Mouse (Mus musculus) midbrain, embryonic 13.5 days (tissue): Measurements from ENCODE around the gene Gm17026. TPM values are rescaled to one million over a fixed set of nuclear protein-coding genes. Genes with fewer than 3 reads are reported as not detected.
"Not testable (repeated sequence)": the region's sequence is repeated elsewhere in the genome, so short reads cannot be mapped to it uniquely, and the experiment has no call there.

ENCODE experiments used
- ATAC-seq: fragments of 200-750 bp; cut with Nextera tagmentation; 2 replicates; pipeline ENCODE4 v1.8.0; 2017; ENCODE audit warnings: mild to moderate bottlenecking, moderate TSS enrichment, moderate library complexity
- H3K27ac ChIP-seq: fragments of 300-500 bp; sonication (generic); 2 replicates; pipeline ENCODE4 v1.5.1; 2015; ENCODE audit warnings: inconsistent platforms, mild to moderate bottlenecking, moderate library complexity
- H3K27me3 ChIP-seq: fragments of 300-500 bp; sonication (generic); 2 replicates; pipeline ENCODE4 v1.6.1; 2015; ENCODE audit warnings: mild to moderate bottlenecking, inconsistent platforms
- H3K36me3 ChIP-seq: fragments of 300-500 bp; sonication (generic); 2 replicates; pipeline ENCODE4 v1.6.1; 2015; ENCODE audit warnings: mild to moderate bottlenecking, inconsistent platforms
- H3K4me1 ChIP-seq: fragments of 300-500 bp; sonication (generic); replicated peaks from 2 replicates; pipeline ENCODE4 v1.6.1; 2015; ENCODE audit warnings: inconsistent platforms
- H3K4me2 ChIP-seq: fragments of 300-500 bp; sonication (generic); replicated peaks from 2 replicates; pipeline ENCODE4 v1.6.1; 2015; ENCODE audit warnings: moderate library complexity, mild to moderate bottlenecking, inconsistent platforms
- H3K4me3 ChIP-seq: fragments of 300-500 bp; sonication (generic); replicated peaks from 2 replicates; pipeline ENCODE4 v1.5.1; 2015; ENCODE audit warnings: mild to moderate bottlenecking, inconsistent platforms
- H3K9ac ChIP-seq: fragments of 300-500 bp; sonication (generic); replicated peaks from 2 replicates; pipeline ENCODE4 v1.6.1; 2015; ENCODE audit warnings: mild to moderate bottlenecking, inconsistent platforms
- H3K9me3 ChIP-seq: fragments of 300-500 bp; sonication (generic); 2 replicates; pipeline ENCODE4 v1.6.1; 2016; ENCODE audit warnings: mild to moderate bottlenecking, inconsistent platforms
- WGBS: fragments of 180-500 bp; shearing (Covaris S2); methylation state at CpG from one replicate; pipeline ENCODE4 v1.1.7; 2015; 5-methylcytosine and 5-hydroxymethylcytosine counted together
- microRNA-seq: library from miRNA; unstranded; fragments of <30 nt; microRNA quantifications from one replicate; pipeline ENCODE4, GENCODE M21; 2016
- polyA plus RNA-seq: library from polyadenylated mRNA; unstranded; fragments of >200 nt; fragmentation: Nextera tagmentation; extraction: Ambion mirVana; gene quantifications from 2 replicates; pipeline ENCODE4 v1.2.1, GENCODE M21; 2015

The Gm17026 gene
- polyA plus RNA-seq = not detected in 2 replicates

DNA sequence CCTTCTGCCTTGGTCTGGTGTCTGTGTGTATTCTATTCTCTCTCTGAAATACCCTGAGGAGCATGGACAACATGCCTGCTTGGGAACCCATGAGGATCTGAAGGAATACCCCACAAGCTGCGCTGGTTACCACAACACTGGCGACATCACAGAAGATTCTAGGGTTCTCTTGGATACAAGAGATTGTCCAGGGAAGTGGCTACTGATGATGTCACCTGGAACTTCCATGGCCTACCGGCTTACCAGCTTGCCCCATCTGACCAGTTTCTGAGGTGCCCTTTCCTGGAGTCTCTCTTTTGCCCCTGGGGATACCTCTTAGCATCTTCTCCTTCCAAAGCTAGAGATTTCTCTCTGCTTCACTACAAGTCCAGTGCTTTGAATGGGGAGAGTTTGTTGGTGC, at the start of gene Gm17026:
Gene Gm17026 (minus strand): TSS at position 101 of the 400 bp plus-strand sequence.
- not testable (repeated sequence) for H3K4me2 ChIP-seq, H3K27me3 ChIP-seq, H3K9me3 ChIP-seq, H3K4me1 ChIP-seq, H3K4me3 ChIP-seq, H3K27ac ChIP-seq, ATAC-seq, H3K36me3 ChIP-seq, H3K9ac ChIP-seq
- WGBS = 100% methylated on average over 1 of the region's 3 CpGs

DNA sequence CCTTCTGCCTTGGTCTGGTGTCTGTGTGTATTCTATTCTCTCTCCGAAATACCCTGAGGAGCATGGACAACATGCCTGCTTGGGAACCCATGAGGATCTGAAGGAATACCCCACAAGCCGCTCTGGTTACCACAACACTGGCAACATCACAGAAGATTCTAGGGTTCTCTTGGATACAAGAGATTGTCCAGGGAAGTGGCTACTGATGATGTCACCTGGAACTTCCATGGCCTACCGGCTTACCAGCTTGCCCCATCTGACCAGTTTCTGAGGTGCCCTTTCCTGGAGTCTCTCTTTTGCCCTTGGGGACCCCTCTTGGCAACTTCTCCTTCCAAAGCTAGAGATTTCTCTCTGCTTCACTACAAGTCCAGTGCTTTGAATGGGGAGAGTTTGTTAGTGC, 37.4 kb upstream of the Gm17026 start, which contains the start of gene Gm9611:
Gene Gm9611 (minus strand): TSS at position 101 of the 400 bp plus-strand sequence.
- WGBS = 88% methylated on average over 1 of the region's 3 CpGs
- H3K27me3 ChIP-seq, H3K9me3 ChIP-seq, H3K4me1 ChIP-seq, ATAC-seq, H3K36me3 ChIP-seq, H3K9ac ChIP-seq, H3K27ac ChIP-seq, H3K4me3 ChIP-seq, H3K4me2 ChIP-seq: not testable (repeated sequence)

DNA sequence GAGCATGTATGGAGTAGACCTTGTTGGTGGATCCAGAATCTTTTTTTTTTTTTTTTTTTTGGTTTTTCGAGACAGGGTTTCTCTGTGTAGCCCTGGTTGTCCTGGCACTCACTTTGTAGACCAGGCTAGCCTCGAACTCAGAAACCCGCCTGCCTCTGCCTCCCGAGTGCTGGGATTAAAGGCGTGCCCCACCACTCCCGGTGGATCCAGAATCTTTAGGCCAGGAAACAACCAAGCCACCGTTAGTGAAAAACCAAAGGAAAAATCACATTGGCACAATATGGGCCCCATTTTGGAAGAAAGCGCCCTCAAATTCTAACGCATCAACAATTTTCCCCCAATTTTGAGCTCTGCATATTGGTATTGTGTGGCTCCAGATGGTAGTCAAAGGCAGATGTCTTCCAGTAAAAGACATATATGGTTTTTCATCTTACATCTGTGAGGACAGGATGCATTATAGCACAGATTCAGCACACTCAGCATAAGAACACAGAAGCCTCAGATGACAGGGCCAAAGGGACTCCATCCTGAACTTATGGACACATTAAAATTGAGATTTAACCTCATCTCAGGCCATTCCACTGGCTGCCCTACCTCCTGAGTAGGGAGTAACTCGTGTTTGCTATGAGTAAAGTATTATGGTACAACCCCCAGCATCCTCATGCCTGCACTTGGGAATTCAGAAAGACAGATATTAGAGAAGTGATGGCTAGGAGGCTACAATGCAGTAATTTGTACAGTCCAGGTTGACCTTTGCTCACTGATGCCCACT, 42.9 kb downstream of the Gm17026 start:
- H3K36me3 ChIP-seq, H3K27me3 ChIP-seq, H3K4me1 ChIP-seq, ATAC-seq, H3K9me3 ChIP-seq, H3K4me2 ChIP-seq, H3K4me3 ChIP-seq, H3K27ac ChIP-seq, H3K9ac ChIP-seq: not testable (repeated sequence)
- WGBS = 72% methylated on average over 8 of the region's 10 CpGs

Small RNA genes lying within 50 kb of the gene (microRNA-seq; reads per million reads assigned to microRNA genes)
- gene Gm25208 (not detected), gene Gm25892 (not detected)

Other genes with a start within 250 kb of the Gm17026 start
- gene Gm7951, start 142.7 kb downstream of the Gm17026 start, polyA plus RNA-seq = not detected in 2 replicates
- gene Gm17027, start 97.4 kb downstream of the Gm17026 start, polyA plus RNA-seq = not detected in 2 replicates
- gene Gm3573, start 69.3 kb downstream of the Gm17026 start, polyA plus RNA-seq = not detected in 2 replicates
- not detected in 2 replicates for gene Gm9611, start 37.3 kb upstream of the Gm17026 start, polyA plus RNA-seq
- not detected in 2 replicates for gene Gm7995, start 50.2 kb upstream of the Gm17026 start, polyA plus RNA-seq
- not detected in 2 replicates for gene Gm8005, start 179.6 kb upstream of the Gm17026 start, polyA plus RNA-seq
- not detected in 2 replicates for gene Gm8011, start 203.8 kb upstream of the Gm17026 start, polyA plus RNA-seq
- not detected in 2 replicates for gene Gm8020, start 242.3 kb upstream of the Gm17026 start, polyA plus RNA-seq